ENCODE assay signal across 8 mouse cellular contexts in the genomic region with DNA sequence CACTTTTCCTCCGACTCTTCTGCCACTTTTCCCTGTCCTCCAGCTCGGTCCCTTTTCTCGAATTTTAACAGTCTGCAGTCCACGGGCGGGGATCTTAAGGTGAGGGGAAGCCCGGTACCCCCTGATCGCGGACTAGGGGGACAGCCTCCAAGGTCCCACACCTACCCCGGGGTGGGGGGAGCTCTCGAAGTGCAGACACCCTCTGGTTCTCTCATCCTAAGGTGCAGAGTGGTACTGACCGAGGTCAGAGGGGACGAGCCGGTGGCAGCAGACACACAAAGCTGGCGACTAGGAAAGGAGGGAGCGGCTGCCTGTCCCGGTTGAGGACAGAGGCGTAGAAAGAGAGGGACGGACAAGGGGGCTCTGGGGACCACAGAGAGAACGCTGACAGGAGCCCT. TPM values are rescaled to one million over a fixed set of nuclear protein-coding genes. Genes with fewer than 3 reads are reported as not detected.
DNase-seq lines count a peak whose midpoint lies in the region; ATAC-seq and TF ChIP-seq lines count a peak whose summit lies in the region.

No protein-coding gene starts in this region.

- ATAC-seq in frontal cortex, adult (ENCODE audit: low TSS enrichment), result peak; percentile 14; the same call in 1 of the 2 replicates
- no peak for ATAC-seq in hindbrain, embryonic 14.5 days (ENCODE audit: low FRiP score)
- no peak; the same call in 1 of the 2 replicates for ATAC-seq in midbrain, embryonic 11.5 days (ENCODE audit: low FRiP score)

- TF ChIP-seq CTCF in testis, adult 2 months (IDR thresholded peaks at IDR 0.05; ENCODE audit: control insufficient read depth, insufficient read depth, insufficient replicate concordance, low read depth, low read length), result no peak

- no peaks in the 10 kb centered on the region for H3K9me3 ChIP-seq in hindbrain, embryonic 14.5 days (ENCODE audit: control insufficient read depth, low read length)
- no peaks in the 10 kb centered on the region for H3K9me3 ChIP-seq in midbrain, embryonic 11.5 days (ENCODE audit: control insufficient read depth, low read length)

- under 1% methylated on average over 19 of the region's 19 CpGs for WGBS in hindbrain, embryonic 14.5 days
- 0% methylated on average over 18 of the region's 19 CpGs for WGBS in midbrain, embryonic 11.5 days

- no peak for DNase-seq in frontal cortex, adult 2 months (ENCODE audit: extremely low spot score in 1 of 2, low spot score in 1 of 2)
- no peak for DNase-seq in testis, postnatal 14 days (ENCODE audit: low spot score)
- no peak for DNase-seq in hindbrain, embryonic 14.5 days (ENCODE audit: low spot score)
- peak; percentile 93 for DNase-seq in midbrain, embryonic 11.5 days (ENCODE audit: low spot score, missing footprints)
- no peak for DNase-seq in Muller cell, postnatal 12 days (ENCODE audit: inconsistent ontology term)
- no peak for DNase-seq in spleen, postnatal 14 days (ENCODE audit: low spot score in 2 of 2)

- H3K27me3 ChIP-seq in testis, adult 2 months (ENCODE audit: control insufficient read depth, insufficient read depth, low read length), result no peaks in the 10 kb centered on the region
- H3K27me3 ChIP-seq in hindbrain, embryonic 14.5 days (ENCODE audit: control insufficient read depth, insufficient read depth, low read length), result no peaks in the 10 kb centered on the region
- H3K27me3 ChIP-seq in midbrain, embryonic 11.5 days (ENCODE audit: control insufficient read depth, insufficient read depth, low read length), result no peaks in the 10 kb centered on the region; the same call in 1 of the 2 replicates

- H3K4me3 ChIP-seq in testis, adult 2 months (ENCODE audit: control insufficient read depth, low read depth, low read length), result peak overlapping the region; percentile 88
- peak overlapping the region; percentile 72 for H3K4me3 ChIP-seq in hindbrain, embryonic 14.5 days (replicated peaks; ENCODE audit: low read length)
- peak overlapping the region; percentile 97 for H3K4me3 ChIP-seq in midbrain, embryonic 11.5 days (ENCODE audit: low read depth, low read length)

- peak overlapping the region; percentile 83 for H3K27ac ChIP-seq in testis, adult 2 months (ENCODE audit: control insufficient read depth, insufficient read depth, low read depth, low read length)
- H3K27ac ChIP-seq in hindbrain, embryonic 14.5 days, result peak overlapping the region; percentile 93
- peak overlapping the region; percentile 89 for H3K27ac ChIP-seq in midbrain, embryonic 11.5 days (ENCODE audit: low read depth, low read length)

- no peaks in the 10 kb centered on the region for H3K36me3 ChIP-seq in testis, adult 2 months (ENCODE audit: control insufficient read depth, insufficient read depth, low read length)
- H3K36me3 ChIP-seq in hindbrain, embryonic 14.5 days (replicated peaks; ENCODE audit: control insufficient read depth, insufficient read depth), result no peaks in the 10 kb centered on the region
- no peaks in the 10 kb centered on the region for H3K36me3 ChIP-seq in midbrain, embryonic 11.5 days (ENCODE audit: control insufficient read depth, insufficient read depth, low read length)

- H3K4me2 ChIP-seq in hindbrain, embryonic 14.5 days (replicated peaks), result peak overlapping the region; percentile 82
- peak overlapping the region; percentile 88 for H3K4me2 ChIP-seq in midbrain, embryonic 11.5 days

- peaks cover 3% of the 10 kb centered on the region; the same call in 1 of the 2 replicates for H3K4me1 ChIP-seq in testis, adult 2 months (ENCODE audit: control insufficient read depth, insufficient read depth, low read length)
- peaks cover 22% of the 10 kb centered on the region for H3K4me1 ChIP-seq in hindbrain, embryonic 14.5 days (replicated peaks; ENCODE audit: control insufficient read depth, insufficient read depth, low read length)
- H3K4me1 ChIP-seq in midbrain, embryonic 11.5 days (ENCODE audit: control insufficient read depth, insufficient read depth, low read length), result peaks cover 10% of the 10 kb centered on the region

- TF ChIP-seq POLR2A in testis, adult 2 months (IDR thresholded peaks at IDR 0.05; ENCODE audit: control insufficient read depth, low read depth, low read length), result no peak

- H3K9ac ChIP-seq in hindbrain, embryonic 14.5 days, result peak overlapping the region; percentile 95
- peak overlapping the region; percentile 98 for H3K9ac ChIP-seq in midbrain, embryonic 11.5 days (ENCODE audit: low read length)

RNA-seq across cellular contexts. Expression of a gene that starts 0.6 kb away (rescaled TPM):
- polyA plus RNA-seq in frontal cortex, adult 2 months (2012; rRNA removed), result 80.7 and 86.2 TPM in 2 replicates
- 33.9 and 43.7 TPM in 2 replicates for polyA plus RNA-seq in testis, adult 2 months (2012; rRNA removed)
- 75.6 and 85.0 TPM in 2 replicates for polyA plus RNA-seq in hindbrain, embryonic 14.5 days (2014; fragmentation: Nextera tagmentation; extraction: Ambion mirVana)
- 130 and 139 TPM in 2 replicates for polyA plus RNA-seq in midbrain, embryonic 11.5 days (2014; fragmentation: Nextera tagmentation; extraction: Ambion mirVana)

RNA-seq across cellular contexts. Expression of a gene that starts 25.2 kb away (rescaled TPM):
- polyA plus RNA-seq in frontal cortex, adult 2 months (2012; rRNA removed), result 135 and 141 TPM in 2 replicates
- 75.4 and 83.4 TPM in 2 replicates for polyA plus RNA-seq in testis, adult 2 months (2012; rRNA removed)
- 446 and 460 TPM in 2 replicates for polyA plus RNA-seq in hindbrain, embryonic 14.5 days (2014; fragmentation: Nextera tagmentation; extraction: Ambion mirVana)
- 899 and 948 TPM in 2 replicates for polyA plus RNA-seq in midbrain, embryonic 11.5 days (2014; fragmentation: Nextera tagmentation; extraction: Ambion mirVana)

RNA-seq across cellular contexts. Expression of a gene that starts 55.5 kb away (rescaled TPM):
- polyA plus RNA-seq in frontal cortex, adult 2 months (2012; rRNA removed), result 49.1 and 50.1 TPM in 2 replicates
- 34.2 and 34.6 TPM in 2 replicates for polyA plus RNA-seq in testis, adult 2 months (2012; rRNA removed)
- polyA plus RNA-seq in hindbrain, embryonic 14.5 days (2014; fragmentation: Nextera tagmentation; extraction: Ambion mirVana), result 78.9 and 82.8 TPM in 2 replicates
- polyA plus RNA-seq in midbrain, embryonic 11.5 days (2014; fragmentation: Nextera tagmentation; extraction: Ambion mirVana), result 92.4 and 97.4 TPM in 2 replicates
